Mouse (Mus musculus): Measurements from ENCODE around the gene Prr14. TPM values are rescaled to one million over a fixed set of nuclear protein-coding genes. Genes with fewer than 3 reads are reported as not detected.
"Not testable (repeated sequence)": the region's sequence is repeated elsewhere in the genome, so short reads cannot be mapped to it uniquely, and the experiment has no call there.

The Prr14 gene
- polyA plus RNA-seq, 1 experiment from 2014 or later, result 44.3 TPM

GRCm38 (mm10) chr7:127489982-127490381, 30.6 kb downstream of the Prr14 start:
- Histone ChIP-seq H3K4me2 (ENCODE audit: low read length) (no peak overlapping the region), H3K4me1 (ENCODE audit: control insufficient read depth, insufficient read depth, low read length) (no peaks in the 10 kb centered on the region), H3K27me3 (ENCODE audit: control insufficient read depth, insufficient read depth, low read length) (no peaks in the 10 kb centered on the region), H3K4me3 (replicated peaks; ENCODE audit: low read depth, low read length) (no peak overlapping the region), H3K36me3 (ENCODE audit: control insufficient read depth, insufficient read depth, low read length) (peaks cover 71% of the 10 kb centered on the region), H3K27ac (replicated peaks; ENCODE audit: low read depth, low read length) (no peak overlapping the region), H3K9ac (replicated peaks; ENCODE audit: low read length) (no peak overlapping the region), H3K9me3 (ENCODE audit: control insufficient read depth, low read length) (no peaks in the 10 kb centered on the region)
- DNase-seq, result no peak
- ATAC-seq (ENCODE audit: low FRiP score, low TSS enrichment), result no peak
- 94% methylated on average over 7 of the region's 7 CpGs for WGBS

DNA sequence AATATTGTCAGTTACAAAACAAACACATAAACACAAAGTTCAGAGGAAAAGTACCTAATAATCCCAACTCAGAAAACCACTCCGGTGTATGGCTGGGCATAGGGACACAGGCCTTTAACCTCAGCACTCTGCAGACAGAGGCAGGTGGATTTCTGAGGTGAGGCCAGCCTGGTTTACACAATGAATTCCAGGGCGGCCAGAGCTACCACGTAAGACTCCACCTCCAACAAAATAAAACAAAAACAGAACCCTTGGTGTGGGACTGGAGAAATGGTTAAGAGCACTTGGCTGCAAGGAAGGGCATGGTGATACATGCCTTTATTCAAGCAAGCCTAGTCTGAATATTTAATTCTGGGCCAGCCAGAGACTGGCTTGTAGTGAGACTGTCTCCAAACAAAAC, 32.4 kb downstream of the Prr14 start:
- ATAC-seq (ENCODE audit: low FRiP score, low TSS enrichment) (no peak), DNase-seq (no peak)
- peaks cover 52% of the 10 kb centered on the region for H3K36me3 ChIP-seq (ENCODE audit: control insufficient read depth, insufficient read depth, low read length)
- 93% methylated on average over 3 of the region's 3 CpGs for WGBS
- H3K27ac ChIP-seq (replicated peaks; ENCODE audit: low read depth, low read length), result no peak overlapping the region
- no peaks in the 10 kb centered on the region for H3K9me3 ChIP-seq (ENCODE audit: control insufficient read depth, low read length)
- H3K27me3 ChIP-seq (ENCODE audit: control insufficient read depth, insufficient read depth, low read length), result no peaks in the 10 kb centered on the region
- H3K4me1 ChIP-seq (ENCODE audit: control insufficient read depth, insufficient read depth, low read length), result no peaks in the 10 kb centered on the region
- H3K4me2 ChIP-seq (ENCODE audit: low read length), result no peak overlapping the region
- H3K4me3 ChIP-seq (replicated peaks; ENCODE audit: low read depth, low read length), result no peak overlapping the region
- no peak overlapping the region for H3K9ac ChIP-seq (replicated peaks; ENCODE audit: low read length)

DNA sequence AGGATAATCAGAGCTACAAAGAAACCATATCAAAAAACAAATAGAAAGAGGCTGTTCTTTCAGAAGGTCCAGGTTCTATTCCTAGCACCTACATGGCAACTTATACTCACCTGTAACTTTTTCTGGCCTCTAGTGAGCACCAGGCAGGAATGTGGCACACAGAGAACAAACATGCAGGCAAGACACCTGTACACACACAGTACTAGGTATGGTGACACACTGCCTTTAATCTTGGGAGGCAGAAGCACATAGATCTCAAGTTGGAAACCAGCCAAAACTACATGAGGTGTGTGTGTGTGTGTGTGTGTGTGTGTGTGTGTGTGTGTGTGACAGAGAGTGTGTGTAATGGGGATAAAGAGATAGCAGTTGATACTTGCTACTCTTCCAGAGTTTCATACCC, 35.2 kb downstream of the Prr14 start:
- Histone ChIP-seq H3K36me3 (ENCODE audit: control insufficient read depth, insufficient read depth, low read length) (peaks cover 27% of the 10 kb centered on the region), H3K4me1 (ENCODE audit: control insufficient read depth, insufficient read depth, low read length) (no peaks in the 10 kb centered on the region), H3K4me3 (replicated peaks; ENCODE audit: low read depth, low read length) (no peak overlapping the region), H3K9me3 (ENCODE audit: control insufficient read depth, low read length) (no peaks in the 10 kb centered on the region), H3K27me3 (ENCODE audit: control insufficient read depth, insufficient read depth, low read length) (no peaks in the 10 kb centered on the region), H3K9ac (replicated peaks; ENCODE audit: low read length) (no peak overlapping the region), H3K4me2 (ENCODE audit: low read length) (no peak overlapping the region), H3K27ac (replicated peaks; ENCODE audit: low read depth, low read length) (no peak overlapping the region)
- ATAC-seq (ENCODE audit: low FRiP score, low TSS enrichment) (no peak), DNase-seq (no peak)

- WGBS, result 91% methylated on average over 2 of the region's 2 CpGs
These were observed 38.0 kb downstream of the Prr14 start for GRCm38 (mm10) chr7:127497382-127497781.

GRCm38 (mm10) chr7:127498407-127498806, 39.0 kb downstream of the Prr14 start:
- Histone ChIP-seq H3K36me3 (ENCODE audit: control insufficient read depth, insufficient read depth, low read length) (no peaks in the 10 kb centered on the region), H3K4me1 (ENCODE audit: control insufficient read depth, insufficient read depth, low read length) (no peaks in the 10 kb centered on the region), H3K9ac (replicated peaks; ENCODE audit: low read length) (no peak overlapping the region), H3K9me3 (ENCODE audit: control insufficient read depth, low read length) (no peaks in the 10 kb centered on the region), H3K4me2 (ENCODE audit: low read length) (no peak overlapping the region), H3K4me3 (replicated peaks; ENCODE audit: low read depth, low read length) (no peak overlapping the region), H3K27me3 (ENCODE audit: control insufficient read depth, insufficient read depth, low read length) (no peaks in the 10 kb centered on the region), H3K27ac (replicated peaks; ENCODE audit: low read depth, low read length) (no peak overlapping the region)
- DNase-seq (peak; percentile 76), ATAC-seq (ENCODE audit: low FRiP score, low TSS enrichment) (no peak)
- 47% methylated on average over 3 of the region's 3 CpGs for WGBS

More at GRCm38 (mm10) chr7:127497382-127497781, 38.0 kb downstream of the Prr14 start:
- H3K4me2 ChIP-seq (ENCODE audit: low read length), result no peak overlapping the region
- H3K9me3 ChIP-seq (ENCODE audit: control insufficient read depth, low read length), result no peaks in the 10 kb centered on the region
- no peaks in the 10 kb centered on the region for H3K4me1 ChIP-seq (ENCODE audit: control insufficient read depth, insufficient read depth, low read length)
- no peak overlapping the region for H3K9ac ChIP-seq (replicated peaks; ENCODE audit: low read length)
- 0 out of 2 replicates have a peak, but pooled peaks cover under 1% of the 10 kb centered on the region for H3K36me3 ChIP-seq (ENCODE audit: control insufficient read depth, insufficient read depth, low read length)
- no peak for ATAC-seq (ENCODE audit: low FRiP score, low TSS enrichment)
- H3K27me3 ChIP-seq (ENCODE audit: control insufficient read depth, insufficient read depth, low read length), result no peaks in the 10 kb centered on the region
- H3K4me3 ChIP-seq (replicated peaks; ENCODE audit: low read depth, low read length), result no peak overlapping the region
- no peak overlapping the region for H3K27ac ChIP-seq (replicated peaks; ENCODE audit: low read depth, low read length)
- DNase-seq, result no peak

- Histone ChIP-seq H3K36me3 (ENCODE audit: control insufficient read depth, insufficient read depth, low read length) (no peaks in the 10 kb centered on the region), H3K27me3 (ENCODE audit: control insufficient read depth, insufficient read depth, low read length) (no peaks in the 10 kb centered on the region), H3K27ac (replicated peaks; ENCODE audit: low read depth, low read length) (no peak overlapping the region), H3K9me3 (ENCODE audit: control insufficient read depth, low read length) (no peaks in the 10 kb centered on the region), H3K4me1 (ENCODE audit: control insufficient read depth, insufficient read depth, low read length) (peaks cover 4% of the 10 kb centered on the region), H3K4me2 (ENCODE audit: low read length) (no peak overlapping the region), H3K9ac (replicated peaks; ENCODE audit: low read length) (no peak overlapping the region), H3K4me3 (replicated peaks; ENCODE audit: low read depth, low read length) (no peak overlapping the region)
- ATAC-seq (ENCODE audit: low FRiP score, low TSS enrichment), result no peak
- DNase-seq, result no peak
- 96% methylated on average over 3 of the region's 3 CpGs for WGBS
These were observed 48.9 kb downstream of the Prr14 start for GRCm38 (mm10) chr7:127508291-127508690.

- DNase-seq; H3K9me3 ChIP-seq (ENCODE audit: control insufficient read depth, low read length); H3K27me3 ChIP-seq (ENCODE audit: control insufficient read depth, insufficient read depth, low read length); H3K27ac ChIP-seq (replicated peaks; ENCODE audit: low read depth, low read length); H3K36me3 ChIP-seq (ENCODE audit: control insufficient read depth, insufficient read depth, low read length); H3K9ac ChIP-seq (replicated peaks; ENCODE audit: low read length); H3K4me2 ChIP-seq (ENCODE audit: low read length); ATAC-seq (ENCODE audit: low FRiP score, low TSS enrichment); H3K4me3 ChIP-seq (replicated peaks; ENCODE audit: low read depth, low read length): not testable (repeated sequence)
- H3K4me1 ChIP-seq (ENCODE audit: control insufficient read depth, insufficient read depth, low read length), result peaks cover 13% of the 10 kb centered on the region
- 90% methylated on average over 3 of the region's 4 CpGs for WGBS
These were observed 50.4 kb downstream of the Prr14 start for GRCm38 (mm10) chr7:127509830-127510229.

- Histone ChIP-seq H3K27me3 (ENCODE audit: control insufficient read depth, insufficient read depth, low read length) (no peaks in the 10 kb centered on the region), H3K9ac (replicated peaks; ENCODE audit: low read length) (peak overlapping the region; percentile 71; the same call in 1 of the 2 replicates)
- peak; percentile 38 for DNase-seq
These were observed 51.8 kb downstream of the Prr14 start for GRCm38 (mm10) chr7:127511241-127511640.

GRCm38 (mm10) chr7:127511808-127512230, 52.4 kb downstream of the Prr14 start, which contains the start of gene Srcap:
TSS of gene Srcap (plus strand) at chr7:127511983.
- peak; percentile 99 for ATAC-seq (ENCODE audit: low FRiP score, low TSS enrichment)
- Histone ChIP-seq H3K4me1 (ENCODE audit: control insufficient read depth, insufficient read depth, low read length) (peaks cover 13% of the 10 kb centered on the region), H3K36me3 (ENCODE audit: control insufficient read depth, insufficient read depth, low read length) (peaks cover 27% of the 10 kb centered on the region), H3K4me3 (replicated peaks; ENCODE audit: low read depth, low read length) (peak within 1 kb of the TSS; percentile 76), H3K9me3 (ENCODE audit: control insufficient read depth, low read length) (no peaks in the 10 kb centered on the region), H3K27me3 (ENCODE audit: control insufficient read depth, insufficient read depth, low read length) (no peaks in the 10 kb centered on the region), H3K4me2 (ENCODE audit: low read length) (peak within 1 kb of the TSS; percentile 64), H3K27ac (replicated peaks; ENCODE audit: low read depth, low read length) (peak within 1 kb of the TSS; percentile 96), H3K9ac (replicated peaks; ENCODE audit: low read length) (peak within 1 kb of the TSS; percentile 71)
- peak; percentile 98 for DNase-seq
- WGBS, result under 1% methylated on average over 37 of the region's 37 CpGs

More at GRCm38 (mm10) chr7:127511241-127511640, 51.8 kb downstream of the Prr14 start:
- 33% methylated on average over 8 of the region's 8 CpGs for WGBS
- no peaks in the 10 kb centered on the region for H3K9me3 ChIP-seq (ENCODE audit: control insufficient read depth, low read length)
- no peak for ATAC-seq (ENCODE audit: low FRiP score, low TSS enrichment)
- H3K36me3 ChIP-seq (ENCODE audit: control insufficient read depth, insufficient read depth, low read length), result peaks cover 21% of the 10 kb centered on the region
- H3K27ac ChIP-seq (replicated peaks; ENCODE audit: low read depth, low read length), result peak overlapping the region; percentile 96
- peak overlapping the region; percentile 50 for H3K4me2 ChIP-seq (ENCODE audit: low read length)
- peaks cover 13% of the 10 kb centered on the region for H3K4me1 ChIP-seq (ENCODE audit: control insufficient read depth, insufficient read depth, low read length)
- peak overlapping the region; percentile 76 for H3K4me3 ChIP-seq (replicated peaks; ENCODE audit: low read depth, low read length)

Data from midbrain, embryonic 14.5 days (tissue).